Mouse (Mus musculus): ENCODE measurements at regions not wholly inside any gene's neighbourhood (a gene's known extent, or its start where the extent isn't known, plus 50 kb on each side); places are given as distances from the start of the nearest gene placed in this dataset.

DNA sequence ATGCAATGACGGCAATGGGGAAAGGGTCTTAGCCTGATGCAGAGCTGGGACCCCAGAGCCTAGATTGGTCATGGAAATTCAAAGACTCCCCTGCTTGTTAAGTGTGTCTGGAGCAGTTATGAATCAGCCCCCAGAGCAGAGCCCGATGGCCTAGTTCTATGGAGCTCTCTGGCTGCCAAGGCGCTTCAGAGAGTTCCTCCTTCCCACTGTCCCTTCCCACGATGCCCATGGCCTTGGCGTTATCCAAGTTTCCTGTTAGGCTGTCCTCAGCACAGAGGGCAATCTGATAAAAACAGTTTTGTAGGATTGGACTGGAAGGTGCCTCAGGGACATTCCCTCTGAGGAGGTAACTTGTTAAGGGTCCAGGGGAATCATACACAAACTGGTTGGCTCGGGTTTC, 62.2 kb upstream of the Id2 start:
- no peak for DNase-seq (ENCODE audit: low spot score in 2 of 2)

DNA sequence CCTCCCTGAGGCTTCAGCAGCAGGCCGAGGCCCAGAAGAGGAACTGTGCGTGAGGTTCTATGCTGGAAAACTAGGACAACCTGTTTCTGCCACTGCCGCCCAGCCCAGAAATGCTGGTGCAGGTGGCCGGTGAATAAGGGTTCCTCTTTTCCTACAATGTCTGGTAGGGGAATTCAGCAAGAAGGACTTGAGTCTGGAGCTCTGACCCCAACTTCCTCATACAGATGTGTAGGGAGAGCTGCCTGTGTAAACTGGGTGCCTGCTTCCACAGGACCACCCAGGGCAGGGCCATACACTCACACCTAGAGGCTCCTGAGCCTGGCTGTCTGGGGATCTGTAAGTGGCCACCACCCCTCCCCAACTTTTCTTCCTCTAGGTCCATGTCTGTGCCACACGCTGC, 60.3 kb upstream of the Id2 start:
- no peak for DNase-seq (ENCODE audit: low spot score in 2 of 2)

DNA sequence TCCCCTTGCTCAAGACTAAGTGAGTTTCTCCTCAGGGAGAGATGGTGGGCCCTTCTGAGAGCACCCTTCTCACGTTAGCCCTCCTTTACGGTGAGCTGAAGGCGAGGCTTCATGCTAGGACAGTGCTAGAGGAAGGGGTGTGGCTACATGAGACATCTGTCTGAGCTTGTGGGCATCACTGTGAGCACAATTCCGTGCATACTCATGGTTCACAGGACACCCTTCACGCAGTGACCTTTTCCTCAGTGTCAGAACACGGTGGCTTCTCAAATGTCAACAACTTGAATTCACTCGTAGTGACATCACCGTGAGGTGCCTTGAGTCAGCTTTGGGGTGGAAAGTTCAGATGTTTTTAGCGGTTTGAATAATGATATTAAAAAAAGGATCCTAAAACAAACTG, 58.5 kb upstream of the Id2 start:
- DNase-seq (ENCODE audit: low spot score in 2 of 2), result no peak

DNA sequence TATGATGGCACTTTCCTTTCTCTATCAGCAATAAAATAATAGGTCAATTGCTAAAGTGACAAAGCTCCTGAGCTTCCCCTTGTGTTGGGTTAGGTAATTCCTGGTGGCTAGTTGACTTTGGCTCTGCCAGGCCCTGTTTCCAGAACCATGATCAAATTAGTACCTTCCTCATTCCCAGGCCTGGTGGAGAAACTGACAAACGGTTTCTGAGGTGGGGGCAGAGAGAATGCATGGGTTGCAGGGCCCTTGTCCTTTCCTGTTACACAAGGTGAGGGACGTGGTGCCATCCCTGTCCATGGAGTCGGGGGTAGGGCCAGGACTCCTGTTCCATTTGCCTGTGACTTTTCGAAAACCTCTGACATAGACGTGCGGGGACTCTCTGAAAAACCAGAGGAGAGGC, 51.2 kb upstream of the Id2 start:
- DNase-seq (ENCODE audit: low spot score in 2 of 2), result no peak
